In genomic region chr17:12781101-12781500, GRCm38 (mm10) we compare ENCODE assay signal across 10 mouse cellular contexts. TPM values are rescaled to one million over a fixed set of nuclear protein-coding genes. Genes with fewer than 3 reads are reported as not detected.
DNase-seq lines count a peak whose midpoint lies in the region; ATAC-seq and TF ChIP-seq lines count a peak whose summit lies in the region.
"Had no signal": no experiment of that assay in that cellular context is flagged by ENCODE, and none has a peak within 500 bp of the region (broad histone marks: within the 10 kb centered on the region; RNA-seq: fewer than 3 reads in every experiment).

No protein-coding gene starts in this region.

- DNase-seq in forebrain, embryonic 10.5 days (ENCODE audit: extremely low spot score, low spot score), result no peak
- peak; percentile 51 to 63 for DNase-seq in kidney, postnatal 4 days
- no peak for DNase-seq in kidney, postnatal 10 days
- DNase-seq in liver, postnatal 0 days, result no peak
- no peak for DNase-seq in left cerebral cortex, adult 18-20 months (ENCODE audit: low spot score in 2 of 2)
- DNase-seq in urinary bladder, adult 2 months (ENCODE audit: low spot score), result no peak
- DNase-seq: thymus, adult 2 months had no signal

- peak overlapping the region; percentile 79 for H3K27ac ChIP-seq in forebrain, embryonic 10.5 days
- no peak overlapping the region for H3K27ac ChIP-seq in forebrain, embryonic 15.5 days (replicated peaks)
- peak overlapping the region; percentile 98 for H3K27ac ChIP-seq in embryonic fibroblast, embryonic 13.5 days (ENCODE audit: insufficient read depth, low read length)
- peak overlapping the region; percentile 26; the same call in 1 of the 2 replicates for H3K27ac ChIP-seq in liver, postnatal 0 days (ENCODE audit: low read depth)
- H3K27ac ChIP-seq: hindbrain, embryonic 13.5 days had no signal

- 59% methylated on average over 5 of the region's 5 CpGs for WGBS in forebrain, embryonic 10.5 days
- 28% methylated on average over 5 of the region's 5 CpGs for WGBS in forebrain, embryonic 15.5 days
- WGBS in liver, postnatal 0 days (ENCODE audit: insufficient replicate concordance), result 24% methylated on average over 5 of the region's 5 CpGs

- H3K9ac ChIP-seq in forebrain, embryonic 15.5 days (replicated peaks), result no peak overlapping the region
- H3K9ac ChIP-seq in liver, postnatal 0 days (replicated peaks), result no peak overlapping the region
- H3K9ac ChIP-seq: hindbrain, embryonic 13.5 days had no signal

- H3K9me3 ChIP-seq in forebrain, embryonic 10.5 days, result 0 out of 2 replicates have a peak, but pooled peaks cover under 1% of the 10 kb centered on the region
- H3K9me3 ChIP-seq in forebrain, embryonic 15.5 days, result no peaks in the 10 kb centered on the region
- no peaks in the 10 kb centered on the region for H3K9me3 ChIP-seq in liver, postnatal 0 days (ENCODE audit: low read length)
- H3K9me3 ChIP-seq: hindbrain, embryonic 13.5 days had no signal

- TF ChIP-seq CTCF in embryonic fibroblast, embryonic 13.5 days (IDR thresholded peaks at IDR 0.05; ENCODE audit: borderline replicate concordance, insufficient read depth, low read length), result no peak
- no peak for TF ChIP-seq CTCF in liver, postnatal 0 days (IDR thresholded peaks at IDR 0.05; ENCODE audit: low read depth)

- H3K4me3 ChIP-seq in forebrain, embryonic 10.5 days, result no peak overlapping the region
- no peak overlapping the region for H3K4me3 ChIP-seq in forebrain, embryonic 15.5 days
- no peak overlapping the region for H3K4me3 ChIP-seq in embryonic fibroblast, embryonic 13.5 days (ENCODE audit: insufficient read depth, low read length)
- H3K4me3 ChIP-seq in liver, postnatal 0 days (ENCODE audit: low read depth, low read length), result no peak overlapping the region
- H3K4me3 ChIP-seq: hindbrain, embryonic 13.5 days had no signal

- H3K4me2 ChIP-seq in forebrain, embryonic 15.5 days (replicated peaks), result no peak overlapping the region
- H3K4me2 ChIP-seq in liver, postnatal 0 days (ENCODE audit: low read depth, low read length), result peak overlapping the region; percentile 1; the same call in 1 of the 2 replicates
- H3K4me2 ChIP-seq: hindbrain, embryonic 13.5 days had no signal

- H3K36me3 ChIP-seq in forebrain, embryonic 10.5 days (replicated peaks), result peaks cover 8% of the 10 kb centered on the region
- H3K36me3 ChIP-seq in forebrain, embryonic 15.5 days, result no peaks in the 10 kb centered on the region
- H3K36me3 ChIP-seq in liver, postnatal 0 days (replicated peaks; ENCODE audit: insufficient read depth, low read length), result no peaks in the 10 kb centered on the region
- H3K36me3 ChIP-seq: hindbrain, embryonic 13.5 days had no signal

- H3K27me3 ChIP-seq in forebrain, embryonic 10.5 days (ENCODE audit: poor library complexity, severe bottlenecking), result no peaks in the 10 kb centered on the region
- H3K27me3 ChIP-seq in forebrain, embryonic 15.5 days, result no peaks in the 10 kb centered on the region
- no peaks in the 10 kb centered on the region for H3K27me3 ChIP-seq in liver, postnatal 0 days (ENCODE audit: insufficient read depth, low read length)
- H3K27me3 ChIP-seq: hindbrain, embryonic 13.5 days had no signal

- TF ChIP-seq EP300 in liver, postnatal 0 days (IDR thresholded peaks at IDR 0.05; ENCODE audit: low read depth), result no peak

- H3K4me1 ChIP-seq in forebrain, embryonic 10.5 days, result peaks cover 31% of the 10 kb centered on the region
- peaks cover 4% of the 10 kb centered on the region; the same call in 1 of the 2 replicates for H3K4me1 ChIP-seq in forebrain, embryonic 15.5 days
- H3K4me1 ChIP-seq in embryonic fibroblast, embryonic 13.5 days (ENCODE audit: control insufficient read depth, insufficient read depth, low read length), result peaks cover 20% of the 10 kb centered on the region
- H3K4me1 ChIP-seq in liver, postnatal 0 days (ENCODE audit: insufficient read depth), result peaks cover 27% of the 10 kb centered on the region

- TF ChIP-seq POLR2A in embryonic fibroblast, embryonic 13.5 days (IDR thresholded peaks at IDR 0.05; ENCODE audit: low read depth, low read length), result no peak

- ATAC-seq in forebrain, embryonic 15.5 days (replicated peaks), result no peak
- ATAC-seq in liver, postnatal 0 days, result peak; percentile 63

RNA-seq across cellular contexts. Expression of gene Igf2r, which starts 11.6 kb away (rescaled TPM):
- 20.0 and 20.5 TPM in 2 replicates for polyA plus RNA-seq in forebrain, embryonic 10.5 days (2016; fragmentation: Nextera tagmentation; extraction: Ambion mirVana)
- 10.8 and 11.0 TPM in 2 replicates for polyA plus RNA-seq in forebrain, embryonic 15.5 days (2015; fragmentation: Nextera tagmentation; extraction: Ambion mirVana)
- 246 and 249 TPM in 2 replicates for polyA plus RNA-seq in embryonic fibroblast, embryonic 13.5 days (2011; ENCODE audit: insufficient read length, low read depth, missing spikeins)
- polyA plus RNA-seq in liver, postnatal 0 days (2015; fragmentation: Nextera tagmentation; extraction: Ambion mirVana), result 4.5 and 6.5 TPM in 2 replicates
- total RNA-seq in left cerebral cortex, adult 18-20 months (2021), result 10 to 100 TPM; 26.9 to 27.0 TPM
- 35.4 and 51.7 TPM in 2 replicates for polyA plus RNA-seq in urinary bladder, adult 2 months (2012; rRNA removed)

Comparison
In these comparisons a context has a peak if more than half of its experiments do, and no peak if none do; other contexts are left out.
1. DNase-seq: peak in kidney, postnatal 4 days (2 of 2); none in forebrain, embryonic 10.5 days (single experiment), kidney, postnatal 10 days (single experiment), liver, postnatal 0 days (single experiment), left cerebral cortex, adult 18-20 months (0 of 2) and urinary bladder, adult 2 months (single experiment).